Mouse (Mus musculus) forebrain, embryonic 11.5 days (tissue): Measurements from ENCODE around the gene Nrf1. TPM values are rescaled to one million over a fixed set of nuclear protein-coding genes. Genes with fewer than 3 reads are reported as not detected.
A peak's percentile ranks its signal among the peaks of the same experiment; 100 is the strongest.

Experiments used
- ATAC-seq: fragments of 200-750 bp; cut with Nextera tagmentation; replicated peaks from 2 replicates; pipeline ENCODE4 v1.8.0; 2017; ENCODE audit warnings: moderate TSS enrichment; ENCODE audit not compliant: low FRiP score
- DNase-seq: peaks from one replicate; pipeline ENCODE4 v3.0.0-alpha.2; 2017; ENCODE audit warnings: low spot score
- H3K27ac ChIP-seq: fragments of 300-500 bp; sonication (generic); 2 replicates; pipeline ENCODE4 v1.5.1; 2014; ENCODE audit warnings: low read depth, low read length
- H3K27me3 ChIP-seq: fragments of 300-500 bp; sonication (generic); 2 replicates; pipeline ENCODE4 v1.6.1; 2014; ENCODE audit warnings: mild to moderate bottlenecking, low read length, mixed read lengths; ENCODE audit not compliant: control insufficient read depth, insufficient read depth
- H3K36me3 ChIP-seq: fragments of 300-500 bp; sonication (generic); 2 replicates; pipeline ENCODE4 v1.6.1; 2014; ENCODE audit warnings: mild to moderate bottlenecking, low read length, moderate library complexity, mixed read lengths; ENCODE audit not compliant: control insufficient read depth, insufficient read depth
- H3K4me1 ChIP-seq: fragments of 300-500 bp; sonication (generic); replicated peaks from 2 replicates; pipeline ENCODE4 v1.6.1; 2014; ENCODE audit warnings: low read length, mixed read lengths; ENCODE audit not compliant: control insufficient read depth, insufficient read depth
- H3K4me2 ChIP-seq: fragments of 300-500 bp; sonication (generic); 2 replicates; pipeline ENCODE4 v1.6.1; 2014; ENCODE audit warnings: low read depth, mild to moderate bottlenecking, low read length, moderate library complexity, mixed read lengths; ENCODE audit not compliant: severe bottlenecking
- H3K4me3 ChIP-seq: fragments of 300-500 bp; sonication (generic); 2 replicates; pipeline ENCODE4 v1.5.1; 2014; ENCODE audit warnings: low read depth, low read length
- H3K9ac ChIP-seq: fragments of 300-500 bp; sonication (generic); 2 replicates; pipeline ENCODE4 v1.6.1; 2014; ENCODE audit warnings: low read length
- H3K9me3 ChIP-seq: fragments of 300-500 bp; sonication (generic); 2 replicates; pipeline ENCODE4 v1.6.1; 2016; ENCODE audit warnings: low read length, mixed read lengths; ENCODE audit not compliant: control insufficient read depth
- WGBS: fragments of 180-500 bp; shearing (Covaris S2); extraction: QIAGEN DNeasy Blood & Tissue Kit; methylation state at CpG from one replicate; pipeline ENCODE4 v1.1.7; 2014; 5-methylcytosine and 5-hydroxymethylcytosine counted together
- polyA plus RNA-seq: library from polyadenylated mRNA; unstranded; fragments of >200 nt; fragmentation: Nextera tagmentation; extraction: Ambion mirVana; gene quantifications from 2 replicates; pipeline ENCODE4 v1.2.1, GENCODE M21; 2014

Nrf1 gene
- polyA plus RNA-seq, 1 experiment from 2014 or later = 95.3 TPM

DNA sequence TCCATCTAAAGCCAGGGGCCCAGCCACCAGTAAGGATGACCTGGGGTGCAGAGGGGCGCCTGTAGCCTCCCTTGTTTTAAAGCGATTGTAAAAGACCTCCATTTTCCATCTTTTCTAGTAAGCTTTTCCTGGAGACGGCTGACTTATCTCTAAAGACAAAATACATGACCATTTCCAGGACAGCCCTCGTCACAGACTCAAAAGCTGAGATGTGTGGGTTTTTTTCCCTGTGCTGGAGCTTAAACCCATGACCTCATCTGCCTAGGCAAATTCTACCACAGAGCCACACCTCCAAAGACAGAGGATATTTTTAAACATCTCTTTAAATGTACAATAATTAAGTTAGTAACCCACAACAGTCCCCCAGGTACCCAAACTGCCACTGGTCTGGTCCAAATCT is 112.6 kb downstream of the Nrf1 start:
- ATAC-seq (no peak), DNase-seq (no peak)
- whole genome bisulfite sequencing = 83% methylated on average over 4 of the region's 4 CpGs
- no peak overlapping the region for H3K9ac ChIP-seq
- no peaks in the 10 kb centered on the region for H3K9me3 ChIP-seq
- no peaks in the 10 kb centered on the region; the same call in 1 of the 2 replicates for H3K4me1 ChIP-seq
- H3K27ac ChIP-seq = no peak overlapping the region
- H3K4me3 ChIP-seq = no peak overlapping the region
- no peak overlapping the region for H3K4me2 ChIP-seq
- H3K27me3 ChIP-seq = no peaks in the 10 kb centered on the region
- no peaks in the 10 kb centered on the region for H3K36me3 ChIP-seq

DNA sequence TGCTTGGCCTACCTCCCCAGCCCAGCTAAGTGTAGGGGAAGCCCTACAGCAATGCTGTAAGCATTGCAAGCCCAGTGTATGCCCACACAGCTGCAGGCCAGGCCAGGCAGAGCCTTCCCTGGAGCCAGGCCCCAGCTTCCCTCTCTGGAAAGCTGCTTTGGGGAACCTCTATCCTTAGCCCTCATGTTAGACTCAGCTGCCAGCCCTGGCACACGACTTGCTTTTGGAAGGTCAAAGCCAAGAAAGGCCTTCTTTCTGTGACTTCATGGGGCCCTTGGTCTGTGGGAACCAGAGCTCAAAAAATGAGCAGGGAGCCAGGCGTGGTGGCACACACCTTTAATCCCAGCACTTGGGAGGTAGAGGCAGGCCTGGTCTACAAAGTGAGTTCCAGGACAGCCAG is 113.8 kb downstream of the Nrf1 start:
- no peak for ATAC-seq
- Histone ChIP-seq H3K27ac (no peak overlapping the region), H3K4me3 (no peak overlapping the region), H3K4me1 (no peaks in the 10 kb centered on the region; the same call in 1 of the 2 replicates), H3K27me3 (no peaks in the 10 kb centered on the region), H3K9me3 (no peaks in the 10 kb centered on the region), H3K36me3 (no peaks in the 10 kb centered on the region), H3K9ac (no peak overlapping the region), H3K4me2 (no peak overlapping the region)
- DNase-seq = no peak
- 69% methylated on average over 2 of the region's 2 CpGs for WGBS

DNA sequence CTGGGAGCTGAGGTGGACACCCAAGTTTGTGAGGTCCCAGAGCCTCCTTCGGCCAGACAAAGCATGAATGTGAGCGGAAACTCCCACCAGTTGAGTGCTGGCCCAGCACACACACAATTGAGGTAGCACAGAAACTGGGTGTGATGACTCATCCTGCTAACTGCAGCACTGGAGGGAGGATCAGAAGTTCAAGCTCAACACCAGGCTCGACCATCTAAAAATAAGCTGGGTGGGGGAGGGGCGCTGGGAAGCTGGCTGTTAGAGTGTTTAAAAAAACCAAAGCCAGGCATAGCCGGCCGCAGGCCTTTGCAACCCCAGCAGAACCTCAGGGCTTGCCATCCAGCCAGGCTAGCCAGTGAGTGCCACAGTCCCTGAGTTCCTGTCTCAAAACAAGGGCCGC is 114.3 kb downstream of the Nrf1 start:
- Histone ChIP-seq H3K36me3 (no peaks in the 10 kb centered on the region), H3K4me2 (no peak overlapping the region), H3K27ac (no peak overlapping the region), H3K9ac (no peak overlapping the region), H3K27me3 (no peaks in the 10 kb centered on the region), H3K9me3 (no peaks in the 10 kb centered on the region), H3K4me3 (no peak overlapping the region), H3K4me1 (no peaks in the 10 kb centered on the region; the same call in 1 of the 2 replicates)
- WGBS = 55% methylated on average over 7 of the region's 7 CpGs
- ATAC-seq (no peak), DNase-seq (no peak)

- no peaks in the 10 kb centered on the region for H3K9me3 ChIP-seq
- H3K4me2 ChIP-seq = no peak overlapping the region
- ATAC-seq (no peak), DNase-seq (no peak)
- H3K9ac ChIP-seq = no peak overlapping the region
- no peaks in the 10 kb centered on the region; the same call in 1 of the 2 replicates for H3K4me1 ChIP-seq
- H3K27ac ChIP-seq = no peak overlapping the region
- H3K27me3 ChIP-seq = peaks cover 20% of the 10 kb centered on the region
- H3K4me3 ChIP-seq = no peak overlapping the region
- 50% methylated on average over 3 of the region's 3 CpGs for WGBS
- no peaks in the 10 kb centered on the region for H3K36me3 ChIP-seq
These were observed 118.6 kb downstream of the Nrf1 start for GRCm38 (mm10) chr6:30166349-30166748.

- H3K27ac ChIP-seq = no peak overlapping the region
- H3K36me3 ChIP-seq = no peaks in the 10 kb centered on the region
- no peak overlapping the region for H3K4me3 ChIP-seq
- H3K4me1 ChIP-seq = no peaks in the 10 kb centered on the region; the same call in 1 of the 2 replicates
- H3K9me3 ChIP-seq = no peaks in the 10 kb centered on the region
- DNase-seq (peak; percentile 73), ATAC-seq (no peak; the same call in 1 of the 2 replicates)
- peaks cover 28% of the 10 kb centered on the region for H3K27me3 ChIP-seq
- H3K4me2 ChIP-seq = no peak overlapping the region
- no peak overlapping the region for H3K9ac ChIP-seq
- 6% methylated on average over 11 of the region's 11 CpGs for WGBS
These were observed 119.4 kb downstream of the Nrf1 start for GRCm38 (mm10) chr6:30167192-30167591.

GRCm38 (mm10) chr6:30168275-30168674 is 120.5 kb downstream of the Nrf1 start:
- ATAC-seq = no peak
- Histone ChIP-seq H3K36me3 (no peaks in the 10 kb centered on the region), H3K4me1 (no peaks in the 10 kb centered on the region; the same call in 1 of the 2 replicates), H3K27ac (no peak overlapping the region), H3K4me2 (no peak overlapping the region), H3K9me3 (no peaks in the 10 kb centered on the region), H3K27me3 (peaks cover 39% of the 10 kb centered on the region), H3K9ac (no peak overlapping the region), H3K4me3 (no peak overlapping the region)
- no peak for DNase-seq
- 95% methylated on average over 3 of the region's 3 CpGs for WGBS

DNA sequence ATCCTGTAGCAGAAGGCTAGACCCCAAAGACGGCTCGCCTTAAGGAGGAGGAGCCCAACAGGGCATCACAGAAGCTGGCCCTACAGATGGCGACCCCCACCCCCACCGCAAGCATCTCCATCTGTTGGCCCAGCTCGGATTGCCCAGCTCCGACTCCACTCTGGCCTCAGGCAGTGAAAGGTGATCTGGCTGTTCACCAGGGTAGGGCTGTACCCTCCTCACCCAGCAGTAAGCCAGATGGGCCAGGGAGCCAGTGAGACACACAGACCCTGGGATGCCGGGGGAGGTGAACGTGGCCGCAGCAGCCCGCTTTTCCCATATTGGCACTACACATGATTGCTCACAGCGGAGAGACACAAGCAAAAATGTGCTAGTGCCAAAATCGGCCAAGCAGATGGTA is 121.4 kb downstream of the Nrf1 start:
- WGBS = 72% methylated on average over 12 of the region's 12 CpGs
- Histone ChIP-seq H3K4me1 (peaks cover 7% of the 10 kb centered on the region; the same call in 1 of the 2 replicates), H3K4me3 (no peak overlapping the region), H3K27me3 (peaks cover 48% of the 10 kb centered on the region), H3K36me3 (no peaks in the 10 kb centered on the region), H3K27ac (no peak overlapping the region), H3K4me2 (no peak overlapping the region), H3K9me3 (no peaks in the 10 kb centered on the region), H3K9ac (no peak overlapping the region)
- no peak for ATAC-seq
- peak; percentile 54 for DNase-seq

- no peak overlapping the region for H3K4me2 ChIP-seq
- H3K27me3 ChIP-seq = peaks cover 68% of the 10 kb centered on the region
- H3K36me3 ChIP-seq = no peaks in the 10 kb centered on the region
- H3K4me1 ChIP-seq = peaks cover 18% of the 10 kb centered on the region
- H3K4me3 ChIP-seq = no peak overlapping the region
- H3K9me3 ChIP-seq = no peaks in the 10 kb centered on the region
- H3K27ac ChIP-seq = no peak overlapping the region
- ATAC-seq (no peak), DNase-seq (no peak)
- H3K9ac ChIP-seq = no peak overlapping the region
- 17% methylated on average over 8 of the region's 8 CpGs for WGBS
These were observed 123.4 kb downstream of the Nrf1 start for GRCm38 (mm10) chr6:30171226-30171625.

GRCm38 (mm10) chr6:30171967-30172366 is 124.2 kb downstream of the Nrf1 start:
- peaks cover 19% of the 10 kb centered on the region for H3K4me1 ChIP-seq

More at GRCm38 (mm10) chr6:30171967-30172366, 124.2 kb downstream of the Nrf1 start:
- no peak overlapping the region for H3K4me2 ChIP-seq
- no peak for DNase-seq
- H3K36me3 ChIP-seq = no peaks in the 10 kb centered on the region
- H3K9ac ChIP-seq = no peak overlapping the region
- no peak overlapping the region for H3K4me3 ChIP-seq
- H3K27me3 ChIP-seq = peaks cover 76% of the 10 kb centered on the region
- no peak overlapping the region for H3K27ac ChIP-seq
- no peaks in the 10 kb centered on the region for H3K9me3 ChIP-seq
- ATAC-seq = no peak
- WGBS = 18% methylated on average over 10 of the region's 10 CpGs
